Mouse (Mus musculus): Measurements from ENCODE around the gene Tuba1b. TPM values are rescaled to one million over a fixed set of nuclear protein-coding genes. Genes with fewer than 3 reads are reported as not detected.

The Tuba1b gene
- polyA plus RNA-seq, 1 experiment from 2014 or later: 1,296 TPM

DNA sequence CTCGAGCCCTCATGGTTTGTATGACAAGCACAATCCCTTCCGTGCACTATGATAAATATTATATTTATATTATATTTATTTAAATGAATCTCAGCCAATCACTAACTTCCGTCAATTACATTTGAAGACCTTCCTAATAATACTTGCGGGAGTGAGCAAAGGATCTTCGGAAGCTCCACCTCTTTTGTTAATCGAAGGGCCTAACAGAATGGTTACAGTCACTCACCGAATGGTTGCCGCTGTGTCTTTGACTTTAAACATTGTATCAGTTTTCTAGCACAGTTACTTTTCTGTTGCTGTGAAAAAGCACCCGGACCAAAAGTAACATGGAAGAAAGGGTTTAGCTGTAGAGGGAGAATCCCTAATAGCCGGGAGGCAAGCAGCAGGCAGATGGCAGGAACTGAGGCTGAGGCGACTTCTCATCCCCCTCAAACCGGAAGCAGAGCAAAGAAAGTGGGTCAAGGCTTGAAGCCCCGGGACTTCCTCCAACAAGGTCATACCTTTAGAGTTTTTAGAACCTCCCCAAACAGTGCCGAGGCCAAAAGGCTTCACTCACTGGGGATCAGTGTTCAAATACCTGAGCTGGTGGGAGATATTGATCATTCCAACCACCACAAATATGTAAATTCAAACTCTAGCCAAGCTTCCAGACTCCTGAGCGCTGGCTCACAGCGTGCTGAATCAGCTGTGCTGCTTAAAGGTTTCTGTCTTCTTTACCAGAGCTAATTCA, 35.2 kb upstream of the Tuba1b start:
- Histone ChIP-seq H3K9ac (no peak overlapping the region), H3K27me3 (replicated peaks) (no peaks in the 10 kb centered on the region), H3K9me3 (no peaks in the 10 kb centered on the region), H3K27ac (peak overlapping the region; percentile 48; the same call in 1 of the 2 replicates), H3K4me2 (replicated peaks) (peak overlapping the region; percentile 22; the same call in 1 of the 2 replicates), H3K4me1 (replicated peaks) (peaks cover 7% of the 10 kb centered on the region), H3K4me3 (replicated peaks) (no peak overlapping the region), H3K36me3 (no peaks in the 10 kb centered on the region)
- 30% methylated on average over 16 of the region's 16 CpGs for WGBS
- ATAC-seq: no peak

DNA sequence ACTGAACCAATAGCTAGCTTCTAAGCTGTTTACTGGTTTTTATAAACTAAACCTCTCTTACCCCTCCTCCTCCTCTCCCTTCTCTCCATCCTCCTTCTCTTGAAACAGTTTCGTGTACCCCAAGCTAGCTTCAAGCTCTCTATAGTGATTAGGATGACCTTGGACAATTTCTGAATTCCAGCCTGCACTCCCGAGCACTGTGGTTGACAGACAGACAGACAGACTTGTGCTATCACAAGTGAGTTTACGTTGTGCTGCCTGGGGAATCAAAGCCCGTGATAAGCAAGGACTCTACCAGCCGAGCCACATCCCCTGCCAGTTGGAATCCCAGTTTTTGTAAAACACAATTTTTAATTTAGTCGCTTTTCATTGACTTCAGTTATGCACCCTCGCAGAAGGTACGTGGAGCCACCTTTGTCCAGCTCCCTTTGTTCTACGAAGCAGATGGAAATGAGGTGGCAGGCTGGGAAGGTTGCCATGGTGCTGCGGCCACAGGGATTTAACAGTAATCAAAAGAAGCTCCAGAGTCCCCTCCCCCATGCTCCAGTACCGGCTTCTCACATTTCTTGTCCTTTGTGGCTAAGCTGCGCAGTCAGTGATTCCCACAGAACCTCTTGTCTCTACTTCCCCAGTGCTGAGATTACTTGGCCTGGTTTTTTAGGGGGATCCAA, 34.5 kb upstream of the Tuba1b start:
- Histone ChIP-seq H3K4me2 (replicated peaks) (peak overlapping the region; percentile 22; the same call in 1 of the 2 replicates), H3K9me3 (no peaks in the 10 kb centered on the region), H3K27me3 (replicated peaks) (no peaks in the 10 kb centered on the region), H3K27ac (peak overlapping the region; percentile 33), H3K4me1 (replicated peaks) (peaks cover 7% of the 10 kb centered on the region), H3K36me3 (no peaks in the 10 kb centered on the region), H3K9ac (no peak overlapping the region), H3K4me3 (replicated peaks) (no peak overlapping the region)
- ATAC-seq: peak; percentile 61; the same call in 1 of the 2 replicates
- WGBS: 22% methylated on average over 12 of the region's 12 CpGs

DNA sequence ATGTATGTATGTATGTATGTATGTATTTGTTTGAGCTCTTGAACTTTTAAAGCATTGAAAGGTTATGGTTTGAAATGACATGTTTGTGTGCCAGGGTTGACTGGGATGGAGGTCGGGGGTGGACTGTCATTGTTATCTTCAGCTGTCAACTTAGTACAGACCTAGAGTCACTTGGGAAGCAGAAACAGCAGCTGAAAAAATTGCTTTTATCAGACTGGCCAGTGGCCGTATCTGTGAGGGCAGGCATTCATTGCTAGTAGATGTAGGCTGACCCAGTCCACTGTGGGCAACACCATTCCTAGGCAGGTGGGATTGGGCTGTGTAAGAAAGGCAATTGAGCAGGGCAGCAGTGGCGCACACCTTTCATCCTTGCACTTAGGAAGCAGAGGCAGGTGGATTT, 25.2 kb upstream of the Tuba1b start:
- H3K36me3 ChIP-seq: no peaks in the 10 kb centered on the region
- H3K4me3 ChIP-seq (replicated peaks): no peak overlapping the region
- peaks cover 2% of the 10 kb centered on the region; the same call in 1 of the 2 replicates for H3K4me1 ChIP-seq (replicated peaks)
- H3K27ac ChIP-seq: no peak overlapping the region
- H3K9ac ChIP-seq: no peak overlapping the region
- 73% methylated on average over 3 of the region's 3 CpGs for WGBS
- no peak overlapping the region for H3K4me2 ChIP-seq (replicated peaks)
- no peaks in the 10 kb centered on the region for H3K9me3 ChIP-seq
- ATAC-seq: no peak
- H3K27me3 ChIP-seq (replicated peaks): no peaks in the 10 kb centered on the region

DNA sequence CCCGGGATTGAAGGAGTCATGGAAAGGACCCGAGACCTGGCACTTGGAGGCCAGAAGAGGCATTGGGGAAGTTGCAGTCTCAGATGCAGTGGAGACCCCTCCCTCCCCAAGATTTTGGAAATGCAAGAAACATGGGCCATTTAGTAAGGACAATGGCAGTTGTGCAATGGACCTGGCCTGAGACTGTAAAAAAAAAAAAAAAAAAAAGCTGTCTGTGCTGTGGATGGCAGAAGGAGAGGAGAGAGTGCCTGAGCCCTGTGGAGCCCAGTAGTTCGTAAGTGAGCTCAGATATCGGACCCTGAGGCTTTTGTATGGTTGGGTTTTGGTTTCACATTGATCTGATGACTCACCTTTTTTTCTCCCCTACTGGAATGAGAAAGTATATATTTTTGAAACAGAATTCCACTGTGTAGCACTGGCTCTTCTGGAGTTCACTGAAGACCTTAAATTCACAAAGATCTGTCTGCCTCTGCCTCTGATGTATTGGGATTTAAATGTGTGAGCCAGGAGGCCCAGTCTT, 24.6 kb upstream of the Tuba1b start:
- no peak for ATAC-seq
- Histone ChIP-seq H3K9ac (no peak overlapping the region), H3K36me3 (no peaks in the 10 kb centered on the region), H3K27ac (no peak overlapping the region), H3K9me3 (no peaks in the 10 kb centered on the region), H3K27me3 (replicated peaks) (no peaks in the 10 kb centered on the region), H3K4me3 (replicated peaks) (no peak overlapping the region), H3K4me1 (replicated peaks) (peaks cover 2% of the 10 kb centered on the region; the same call in 1 of the 2 replicates), H3K4me2 (replicated peaks) (no peak overlapping the region)
- 98% methylated on average over 4 of the region's 4 CpGs for WGBS

DNA sequence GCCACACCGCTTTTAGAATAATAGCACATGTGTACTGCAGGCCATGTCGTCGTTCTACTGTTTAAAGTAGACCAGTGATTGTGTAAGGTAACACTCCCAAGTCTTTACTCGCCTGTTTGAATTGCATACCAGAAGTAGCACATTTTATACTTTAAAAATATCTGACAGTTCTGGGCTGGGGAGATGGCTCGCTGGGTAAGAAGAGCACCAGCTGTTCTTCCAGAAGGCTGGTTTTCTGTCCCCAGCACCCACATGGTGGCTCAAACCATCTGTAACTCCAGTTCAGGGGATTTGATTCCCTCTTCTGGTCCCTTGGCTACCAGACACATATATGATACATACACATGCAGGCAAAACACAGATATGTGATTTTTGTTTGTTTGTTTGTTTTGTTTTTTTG, 23.1 kb upstream of the Tuba1b start:
- H3K9me3 ChIP-seq: no peaks in the 10 kb centered on the region
- H3K4me3 ChIP-seq (replicated peaks): no peak overlapping the region
- H3K4me1 ChIP-seq (replicated peaks): peaks cover 2% of the 10 kb centered on the region; the same call in 1 of the 2 replicates
- no peak overlapping the region for H3K27ac ChIP-seq
- ATAC-seq: no peak
- no peaks in the 10 kb centered on the region for H3K27me3 ChIP-seq (replicated peaks)
- no peak overlapping the region for H3K9ac ChIP-seq
- WGBS: 70% methylated on average over 5 of the region's 5 CpGs
- no peak overlapping the region for H3K4me2 ChIP-seq (replicated peaks)
- H3K36me3 ChIP-seq: no peaks in the 10 kb centered on the region

DNA sequence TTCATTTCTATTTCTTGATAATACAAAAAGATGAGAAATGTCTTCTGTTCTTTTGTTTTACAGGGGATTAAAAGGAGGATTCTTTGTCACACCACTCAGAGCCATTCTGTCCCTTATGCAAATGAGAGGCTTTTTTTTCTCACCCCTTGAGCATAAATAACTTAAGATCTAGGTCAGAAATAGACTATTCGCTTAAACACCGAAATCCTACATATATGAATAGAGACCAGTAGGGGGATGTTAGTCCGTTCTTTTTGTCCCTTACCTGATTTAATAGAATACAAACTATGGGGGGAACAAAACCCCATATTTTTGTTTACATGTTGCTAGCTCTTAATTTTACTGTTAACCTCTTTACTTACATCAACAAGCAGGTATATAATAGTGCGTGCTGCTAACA, 21.6 kb upstream of the Tuba1b start:
- no peak for ATAC-seq
- peaks cover 6% of the 10 kb centered on the region for H3K4me1 ChIP-seq (replicated peaks)
- no peak overlapping the region for H3K4me3 ChIP-seq (replicated peaks)
- H3K9ac ChIP-seq: no peak overlapping the region
- H3K27ac ChIP-seq: no peak overlapping the region
- H3K9me3 ChIP-seq: no peaks in the 10 kb centered on the region
- H3K36me3 ChIP-seq: no peaks in the 10 kb centered on the region
- H3K27me3 ChIP-seq (replicated peaks): no peaks in the 10 kb centered on the region
- 89% methylated on average over 4 of the region's 4 CpGs for WGBS
- H3K4me2 ChIP-seq (replicated peaks): no peak overlapping the region

DNA sequence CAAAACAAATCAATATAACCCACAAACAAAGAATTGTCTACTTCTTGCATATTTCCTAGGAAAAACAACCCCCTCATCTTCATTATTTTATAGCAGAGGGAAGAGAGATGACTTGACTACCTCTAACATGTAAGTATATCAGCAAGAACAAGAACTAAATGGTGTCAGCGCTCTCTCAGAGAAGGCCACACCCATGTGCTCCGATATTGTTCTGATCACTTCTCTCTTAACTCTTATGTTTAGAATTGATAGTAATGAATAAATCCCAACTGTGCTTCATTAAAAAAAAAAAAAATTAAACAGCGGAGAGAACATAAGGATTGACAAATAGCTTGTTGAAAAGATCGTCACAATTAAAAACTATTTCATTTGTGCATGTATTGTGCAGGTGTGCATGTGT, 21.0 kb upstream of the Tuba1b start:
- H3K27me3 ChIP-seq (replicated peaks): no peaks in the 10 kb centered on the region
- no peak overlapping the region for H3K27ac ChIP-seq

DNA sequence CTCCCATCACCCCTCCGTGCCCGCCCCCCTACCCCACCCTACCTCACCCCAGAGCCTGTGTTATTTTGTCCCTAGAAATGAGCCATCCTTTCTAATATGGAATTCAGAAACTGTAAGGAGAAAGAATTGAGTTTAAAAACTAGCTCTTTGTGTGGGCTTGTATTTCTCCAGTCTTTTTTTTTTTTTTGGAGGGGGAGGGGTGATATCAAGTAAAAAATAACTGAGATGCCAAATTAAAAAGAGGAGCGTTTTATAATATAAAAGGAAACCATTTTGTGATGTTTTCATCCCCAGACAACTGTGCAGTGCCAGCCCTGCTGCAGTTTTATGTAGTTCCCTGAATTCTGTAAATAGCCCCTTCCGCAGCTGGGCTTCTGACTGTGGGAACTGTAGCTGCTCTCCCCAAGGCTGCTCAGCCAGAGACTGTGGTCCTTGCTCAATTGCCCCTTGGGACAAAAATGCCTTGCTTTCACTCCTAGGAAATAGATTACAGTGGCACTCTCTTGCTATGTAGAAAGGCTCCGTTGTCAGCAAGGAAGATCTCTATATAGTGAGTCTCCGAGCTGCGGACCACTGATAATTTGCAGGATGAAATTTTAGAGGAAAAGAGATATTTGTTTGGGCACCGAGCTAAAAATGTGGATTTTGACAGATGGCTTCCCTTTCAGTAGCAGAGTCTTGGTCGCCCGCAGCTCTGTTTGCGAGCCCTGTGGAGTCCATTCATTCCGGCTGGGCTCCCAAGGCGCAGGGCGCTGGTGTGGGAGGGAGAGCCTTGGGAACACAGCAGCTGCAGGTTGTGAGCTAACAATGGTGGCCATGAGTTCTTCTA, 20.3 kb upstream of the Tuba1b start:
- WGBS: 44% methylated on average over 14 of the region's 14 CpGs
- Histone ChIP-seq H3K9ac (no peak overlapping the region), H3K4me3 (replicated peaks) (no peak overlapping the region), H3K4me2 (replicated peaks) (peak overlapping the region; percentile 36), H3K36me3 (0 out of 2 replicates have a peak, but pooled peaks cover under 1% of the 10 kb centered on the region), H3K27me3 (replicated peaks) (no peaks in the 10 kb centered on the region), H3K9me3 (no peaks in the 10 kb centered on the region), H3K27ac (peak overlapping the region; percentile 51; the same call in 1 of the 2 replicates), H3K4me1 (replicated peaks) (peaks cover 6% of the 10 kb centered on the region)
- ATAC-seq: no peak

More for the DNA sequence above, 21.0 kb upstream of the Tuba1b start:
- Histone ChIP-seq H3K4me3 (replicated peaks) (no peak overlapping the region), H3K9me3 (no peaks in the 10 kb centered on the region), H3K4me1 (replicated peaks) (peaks cover 6% of the 10 kb centered on the region), H3K36me3 (no peaks in the 10 kb centered on the region), H3K9ac (no peak overlapping the region), H3K4me2 (replicated peaks) (no peak overlapping the region)
- ATAC-seq: no peak
- 83% methylated on average over 4 of the region's 4 CpGs for WGBS

DNA sequence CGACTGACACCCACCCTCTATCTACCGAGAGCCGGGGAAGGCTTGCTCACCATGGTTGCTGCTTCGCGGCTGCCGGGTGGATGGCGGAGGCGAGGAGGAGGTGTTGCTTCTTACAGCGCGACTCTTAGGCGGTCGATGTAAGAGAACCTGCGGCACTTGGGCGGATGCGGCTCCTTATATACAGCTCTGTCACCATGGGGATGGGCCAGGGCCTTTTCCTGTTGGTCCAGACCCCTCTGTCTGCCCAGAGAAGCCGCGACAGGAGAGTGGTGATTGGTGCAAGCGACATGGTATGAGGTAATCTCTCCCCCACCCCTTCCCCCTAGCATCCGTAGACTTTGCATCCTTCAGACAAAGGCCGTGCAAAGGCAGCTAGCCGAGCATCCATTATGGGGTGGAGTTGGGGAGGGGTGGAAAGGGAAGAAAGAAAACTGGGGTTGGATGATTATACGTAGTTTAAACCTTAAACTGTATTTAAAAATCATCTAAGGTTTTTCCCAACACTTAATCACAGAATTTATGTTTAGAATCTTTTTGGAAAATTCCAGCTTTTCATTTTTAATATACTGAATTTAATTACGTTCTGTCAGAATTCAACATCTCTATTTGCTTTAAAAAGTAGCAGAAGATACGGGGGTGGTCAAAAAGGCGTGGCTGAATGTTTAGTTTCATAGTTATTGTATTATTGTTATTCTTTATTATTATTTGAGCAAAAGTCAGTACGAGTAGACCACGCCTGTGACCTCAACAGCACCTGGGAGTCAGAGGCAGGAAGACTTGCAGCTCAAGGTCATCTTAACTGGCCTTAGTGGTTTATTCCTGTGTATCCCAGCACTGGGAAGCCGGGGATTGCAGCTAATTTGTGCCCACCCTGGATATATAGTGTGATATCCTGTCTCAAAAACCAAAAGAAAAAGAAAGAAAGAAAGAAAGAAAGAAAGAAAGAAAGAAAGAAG, 19.3 kb upstream of the Tuba1b start, which contains the start of the genes Gm49450 and Tuba1a:
TSS of gene Gm49450 (minus strand) at position 151 of the 956 bp plus-strand sequence.
TSS of gene Tuba1a (minus strand) at position 303 of the 956 bp plus-strand sequence.
- Histone ChIP-seq H3K36me3 (0 out of 2 replicates have a peak, but pooled peaks cover 4% of the 10 kb centered on the region), H3K9ac (peak within 1 kb of the TSS; percentile 78), H3K27ac (peak within 1 kb of the TSS; percentile 96), H3K4me3 (replicated peaks) (peak within 1 kb of the TSS; percentile 71), H3K9me3 (no peaks in the 10 kb centered on the region), H3K4me1 (replicated peaks) (peaks cover 6% of the 10 kb centered on the region), H3K27me3 (replicated peaks) (no peaks in the 10 kb centered on the region), H3K4me2 (replicated peaks) (peak within 1 kb of the TSS; percentile 62)
- 6% methylated on average over 28 of the region's 28 CpGs for WGBS
- ATAC-seq: peak; percentile 95

DNA sequence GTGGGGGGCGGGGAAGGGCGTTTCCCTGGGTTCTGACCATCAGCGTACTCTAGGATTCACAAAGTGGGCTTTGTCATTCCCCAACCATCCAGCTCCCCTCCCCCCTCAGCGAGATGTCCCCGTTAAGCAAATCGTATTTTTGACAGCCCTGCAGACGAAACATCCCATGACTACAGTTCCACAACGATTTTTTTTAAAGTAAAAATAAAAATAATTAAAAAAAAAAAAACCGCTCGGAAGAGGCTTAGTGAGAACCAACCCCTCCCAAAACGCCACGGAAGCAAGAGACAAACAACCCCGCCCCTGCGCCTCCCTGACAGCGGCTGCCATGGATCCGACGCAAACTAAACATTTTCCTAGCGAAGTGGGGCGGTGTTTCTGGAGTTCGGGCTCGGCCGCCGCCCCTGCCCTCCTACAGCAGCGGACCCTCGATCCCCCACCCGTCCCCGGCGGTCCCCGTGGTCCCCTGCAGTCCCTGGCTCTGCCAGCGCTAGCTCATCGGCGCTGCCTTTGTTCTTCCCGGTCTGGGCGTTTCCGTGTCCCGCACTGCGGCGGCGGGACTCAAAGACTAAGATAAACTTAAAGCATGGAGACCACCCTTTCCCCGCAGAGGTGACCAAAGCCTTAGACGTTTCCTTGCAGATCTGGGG, 18.5 kb upstream of the Tuba1b start:
- under 1% methylated on average over 41 of the region's 41 CpGs for WGBS
- H3K9me3 ChIP-seq: no peaks in the 10 kb centered on the region
- peak; percentile 85 for ATAC-seq

More for the DNA sequence above, 18.5 kb upstream of the Tuba1b start:
- Histone ChIP-seq H3K4me3 (replicated peaks) (peak overlapping the region; percentile 71), H3K4me1 (replicated peaks) (peaks cover 6% of the 10 kb centered on the region), H3K27me3 (replicated peaks) (no peaks in the 10 kb centered on the region), H3K9ac (peak overlapping the region; percentile 78), H3K4me2 (replicated peaks) (peak overlapping the region; percentile 62), H3K27ac (peak overlapping the region; percentile 96), H3K36me3 (0 out of 2 replicates have a peak, but pooled peaks cover 4% of the 10 kb centered on the region)

Data from intestine, embryonic 15.5 days (tissue).